16 mouse cellular contexts compared by ENCODE assay signal in genomic region chr3:95709044-95709443, GRCm38 (mm10).
"Had no signal": no experiment of that assay in that cellular context is flagged by ENCODE, and none has a peak within 500 bp of the region (broad histone marks: within the 10 kb centered on the region; RNA-seq: fewer than 3 reads in every experiment).

No protein-coding gene starts in this region.

- H3K9me3 ChIP-seq: kidney, embryonic 15.5 days; limb, embryonic 13.5 days; liver, embryonic 13.5 days; neural tube, embryonic 15.5 days; stomach, embryonic 15.5 days had no signal

- H3K36me3 ChIP-seq: kidney, embryonic 15.5 days; limb, embryonic 13.5 days; liver, embryonic 13.5 days; midbrain, embryonic 10.5 days; neural tube, embryonic 15.5 days had no signal

- H3K9ac ChIP-seq: kidney, embryonic 15.5 days; limb, embryonic 13.5 days; liver, embryonic 13.5 days; neural tube, embryonic 15.5 days; stomach, embryonic 15.5 days had no signal

- H3K4me1 ChIP-seq: kidney, embryonic 15.5 days; limb, embryonic 13.5 days; liver, embryonic 13.5 days; midbrain, embryonic 10.5 days; neural tube, embryonic 15.5 days; stomach, embryonic 15.5 days had no signal

- H3K27me3 ChIP-seq: kidney, embryonic 15.5 days; limb, embryonic 13.5 days; liver, embryonic 13.5 days; neural tube, embryonic 15.5 days; stomach, embryonic 15.5 days had no signal

- H3K27ac ChIP-seq: hindbrain, postnatal 0 days; kidney, embryonic 15.5 days; limb, embryonic 13.5 days; liver, embryonic 13.5 days; midbrain, embryonic 10.5 days; neural tube, embryonic 15.5 days; stomach, embryonic 15.5 days had no signal

- ATAC-seq: hindbrain, postnatal 0 days; intestine, embryonic 16.5 days had no signal

- DNase-seq: kidney, adult 2 months; kidney, postnatal 14 days; left cerebral cortex, postnatal 4 days; liver, embryonic 13.5 days; lung, adult 18-20 months; midbrain, embryonic 14.5 days; right cerebral cortex, postnatal 4 days; spleen, adult 18-20 months; thymus, adult 2 months had no signal

- H3K4me3 ChIP-seq: kidney, embryonic 15.5 days; limb, embryonic 13.5 days; liver, embryonic 13.5 days; midbrain, embryonic 10.5 days; neural tube, embryonic 15.5 days; stomach, embryonic 15.5 days had no signal

- H3K4me2 ChIP-seq: kidney, embryonic 15.5 days; limb, embryonic 13.5 days; liver, embryonic 13.5 days; neural tube, embryonic 15.5 days; stomach, embryonic 15.5 days had no signal
